Mouse (Mus musculus) kidney, adult 18-20 months (tissue): ENCODE data around the gene Scp2.

Experiments
- DNase-seq: peaks from one replicate; pipeline ENCODE4 v3.0.0; 2021

The Scp2 gene

DNA sequence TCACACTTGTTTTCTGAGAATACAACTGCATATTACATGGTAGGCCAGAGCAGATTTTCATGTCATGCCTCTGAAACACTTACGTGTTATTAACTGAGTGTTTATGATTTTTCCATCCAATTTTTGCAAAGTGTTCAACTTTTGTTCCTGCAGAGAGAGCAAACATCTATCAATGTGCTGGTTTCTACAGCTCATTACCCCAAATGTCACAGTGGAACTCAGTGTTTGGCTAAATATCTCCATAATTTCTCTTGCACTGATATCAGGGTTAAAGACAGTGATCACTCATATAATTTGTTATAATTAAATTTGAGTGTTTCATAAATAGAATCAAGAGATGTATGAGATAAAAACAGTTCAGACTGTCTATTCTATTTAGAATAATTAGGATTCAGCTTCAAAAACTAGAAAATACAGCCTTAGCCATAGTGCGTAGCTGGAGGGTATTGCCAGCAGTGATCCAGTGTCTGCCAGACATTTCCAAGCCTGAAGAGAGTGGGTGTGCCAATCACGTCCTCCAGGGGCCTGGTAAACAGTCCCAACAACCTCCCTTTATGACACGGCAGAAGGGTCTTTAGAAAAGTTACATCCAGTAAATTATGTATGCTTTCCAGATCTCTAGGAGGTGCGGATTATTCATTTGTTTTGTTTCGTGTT, 51.9 kb downstream of the Scp2 start:
- DNase-seq = no peak

DNA sequence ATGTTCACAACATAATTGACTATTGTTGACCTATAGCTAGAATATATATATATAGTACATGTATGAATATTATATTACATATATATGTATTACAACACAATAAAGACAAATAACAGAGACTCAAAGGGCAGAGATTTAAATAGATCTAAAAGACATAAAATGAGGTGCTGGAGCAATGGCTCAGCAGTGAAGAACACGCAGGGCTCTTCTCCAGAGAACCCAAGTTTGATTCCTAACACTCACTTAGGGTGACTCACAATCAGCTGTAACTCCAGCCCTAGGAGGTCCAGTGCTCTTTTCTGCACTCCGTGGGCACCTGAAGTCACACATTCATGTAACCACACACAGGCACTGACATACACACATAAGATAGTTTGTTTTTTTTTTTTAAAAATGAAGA, 60.8 kb downstream of the Scp2 start:
- no peak for DNase-seq

DNA sequence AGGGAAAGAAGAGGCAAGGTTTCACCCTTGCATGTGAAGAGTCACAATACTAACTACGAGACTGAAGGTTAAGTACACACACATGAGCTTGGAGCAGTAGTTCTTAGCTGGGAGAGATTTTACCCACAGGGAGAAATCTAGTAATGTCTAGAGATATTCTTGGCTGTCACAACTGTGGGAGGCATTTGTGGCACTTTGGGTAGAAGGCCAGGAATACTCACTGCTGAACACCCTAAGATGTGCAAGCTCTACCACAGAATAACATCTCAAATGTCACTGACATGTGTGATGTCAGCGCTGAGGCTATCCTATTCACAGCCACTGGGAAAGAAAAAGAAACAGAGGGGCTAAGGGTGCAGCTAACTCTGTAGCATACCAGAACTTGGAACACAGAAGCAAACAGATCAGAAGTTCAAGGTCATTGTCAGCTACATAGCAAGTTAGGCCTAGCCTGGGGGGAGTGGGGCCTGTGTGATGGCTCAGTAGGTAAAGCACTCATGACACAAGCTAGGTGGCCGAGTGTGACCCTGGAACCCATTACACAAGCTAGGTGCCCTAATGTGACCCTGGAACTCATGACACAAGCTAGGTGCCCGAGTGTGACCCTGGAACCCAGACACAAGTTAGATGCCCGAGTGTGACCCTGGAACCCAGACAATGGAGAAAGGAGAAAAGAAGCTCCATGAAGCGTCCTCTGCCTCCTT, 61.6 kb downstream of the Scp2 start:
- DNase-seq = no peak

- no peak for DNase-seq
Measured at GRCm38 (mm10) chr4:108082401-108082806, 62.4 kb downstream of the Scp2 start.

GRCm38 (mm10) chr4:108080876-108081275, 63.9 kb downstream of the Scp2 start:
- DNase-seq = no peak

- DNase-seq = no peak
Measured at GRCm38 (mm10) chr4:108079762-108080161, 65.0 kb downstream of the Scp2 start.

DNA sequence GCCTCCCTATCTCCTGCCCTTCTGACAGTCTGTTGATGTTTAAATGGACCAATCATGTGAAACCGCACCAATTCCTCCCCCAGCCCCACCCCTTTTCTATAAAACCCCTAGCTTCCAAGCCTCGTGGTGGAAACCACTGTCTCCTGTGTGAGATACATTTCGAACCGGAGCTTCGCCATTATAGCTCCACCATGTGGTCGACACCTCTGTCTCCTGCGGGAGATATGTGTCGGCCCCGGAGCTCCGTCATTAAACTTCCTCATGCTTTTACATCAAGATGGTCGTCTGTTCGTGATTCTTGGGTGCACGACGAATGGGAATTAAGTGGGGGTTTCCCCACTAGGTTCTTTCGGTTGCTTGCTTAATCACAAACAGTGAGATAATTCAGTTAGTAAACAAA, 65.6 kb downstream of the Scp2 start:
- peak; percentile 2 for DNase-seq

DNA sequence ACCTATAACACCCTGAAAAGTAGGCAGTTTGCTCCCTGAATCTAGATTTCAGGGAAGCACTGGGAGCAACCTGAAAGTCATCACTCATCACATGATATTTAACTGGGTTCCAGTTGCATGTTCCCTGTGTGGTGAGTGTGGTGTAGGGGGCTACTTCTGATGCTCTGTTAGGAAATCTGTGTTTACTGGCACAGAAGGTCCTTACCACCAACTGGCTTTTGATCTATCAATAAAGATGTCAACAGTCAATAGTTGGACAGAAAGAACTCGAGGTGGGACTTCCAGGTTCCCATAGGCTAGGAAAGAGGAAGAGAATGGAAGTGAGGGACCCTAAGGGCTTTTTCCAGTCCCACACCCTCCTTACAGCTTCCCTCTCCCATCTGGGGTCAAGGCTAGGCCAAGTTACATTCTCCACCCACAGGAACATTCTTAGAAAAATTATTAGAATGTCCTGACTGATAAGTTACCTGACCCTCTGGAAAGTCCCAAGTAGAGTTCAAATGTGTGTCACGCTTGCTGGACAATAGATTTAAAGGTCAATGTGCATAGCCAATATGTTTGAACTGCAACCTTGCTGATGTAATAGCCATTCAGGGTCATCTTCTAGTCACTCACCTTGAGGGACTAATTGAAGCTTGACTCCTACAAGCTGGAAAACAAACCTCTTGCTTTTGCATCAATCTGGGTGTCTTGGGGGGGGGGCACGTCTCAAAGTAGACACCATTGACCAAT, 67.4 kb downstream of the Scp2 start:
- peak; percentile 1 for DNase-seq

DNA sequence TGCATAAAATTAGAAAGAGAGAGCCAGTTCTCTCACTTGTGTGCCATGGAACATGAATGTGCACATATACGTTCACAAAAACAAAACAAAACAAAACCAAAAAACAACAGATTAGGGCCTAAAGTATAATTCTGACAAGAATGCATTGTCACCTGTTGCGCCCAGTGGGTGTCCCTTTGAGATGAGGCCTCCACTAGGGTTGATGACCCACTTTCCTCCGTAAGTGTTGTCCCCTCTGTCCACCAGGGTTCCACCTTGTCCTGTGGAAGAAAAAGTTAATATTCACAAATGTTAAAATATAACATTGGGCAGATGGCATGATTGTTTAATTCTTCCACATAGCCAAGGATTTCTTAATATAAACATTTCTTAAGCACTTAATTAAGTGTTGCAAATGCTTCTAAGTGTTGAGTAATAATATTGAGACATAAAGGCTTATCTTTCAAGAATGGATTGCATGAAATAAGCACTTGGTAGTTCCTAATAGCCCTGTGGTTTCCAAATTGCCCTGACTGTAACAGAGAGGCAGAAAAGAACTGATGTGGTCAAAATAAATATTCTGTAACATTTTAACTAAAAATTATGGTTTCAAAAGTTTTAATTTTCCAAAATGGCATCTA, 70.5 kb downstream of the Scp2 start:
- no peak for DNase-seq

- no peak for DNase-seq
Measured at GRCm38 (mm10) chr4:108072086-108072485, 72.7 kb downstream of the Scp2 start.

DNA sequence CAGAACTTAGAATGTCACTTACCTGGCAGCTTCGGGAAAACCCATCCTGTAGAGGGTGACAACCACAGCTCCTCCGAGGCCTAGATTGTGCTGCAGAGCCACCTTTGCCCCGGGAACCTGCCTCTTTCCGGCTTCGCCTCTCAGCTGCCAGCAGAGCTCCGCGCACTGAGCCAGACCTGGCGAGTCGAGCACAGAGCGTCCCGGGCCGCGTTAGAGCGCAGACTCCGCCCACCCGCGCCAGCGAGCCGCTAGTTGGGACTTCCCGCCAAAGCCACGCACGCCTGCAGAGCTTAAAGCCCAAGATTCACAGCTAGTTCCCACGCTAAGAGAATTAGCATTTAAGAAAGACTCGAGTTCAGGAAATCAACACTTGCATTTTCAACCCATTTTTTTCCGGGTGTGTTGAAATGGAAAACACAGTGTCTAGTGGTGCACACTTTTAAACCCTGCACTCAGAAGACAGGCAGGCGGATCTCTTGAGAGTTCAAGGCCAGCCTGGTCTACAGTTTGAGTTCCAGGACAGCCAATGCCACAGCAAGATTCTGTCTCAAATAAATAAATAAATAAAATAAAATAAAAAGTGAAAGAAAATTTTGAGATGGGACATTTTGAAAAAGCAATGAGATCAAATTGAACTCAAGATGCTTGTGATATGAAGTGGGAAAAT, 73.4 kb downstream of the Scp2 start:
- peak; percentile 95 for DNase-seq

DNA sequence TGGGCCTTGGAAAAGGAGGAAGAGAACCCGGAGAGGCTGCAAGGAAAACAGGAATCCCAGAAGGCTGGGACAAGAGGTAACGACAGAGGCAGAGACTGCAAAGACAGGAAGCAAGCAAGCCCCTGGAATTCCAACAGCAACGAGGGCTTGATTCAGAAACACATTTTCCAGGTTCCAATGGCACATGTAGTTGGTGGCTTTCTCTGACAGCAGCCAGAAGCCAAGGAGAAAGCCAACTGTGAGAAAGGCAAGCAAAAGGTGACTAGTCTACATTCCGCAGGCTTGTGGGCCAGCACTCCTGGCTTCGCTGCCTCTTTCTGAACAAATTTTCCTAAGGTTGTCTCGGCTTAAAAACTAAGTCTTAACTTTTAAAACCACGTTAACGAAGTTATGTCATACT, 74.1 kb downstream of the Scp2 start:
- DNase-seq = peak; percentile 37

DNA sequence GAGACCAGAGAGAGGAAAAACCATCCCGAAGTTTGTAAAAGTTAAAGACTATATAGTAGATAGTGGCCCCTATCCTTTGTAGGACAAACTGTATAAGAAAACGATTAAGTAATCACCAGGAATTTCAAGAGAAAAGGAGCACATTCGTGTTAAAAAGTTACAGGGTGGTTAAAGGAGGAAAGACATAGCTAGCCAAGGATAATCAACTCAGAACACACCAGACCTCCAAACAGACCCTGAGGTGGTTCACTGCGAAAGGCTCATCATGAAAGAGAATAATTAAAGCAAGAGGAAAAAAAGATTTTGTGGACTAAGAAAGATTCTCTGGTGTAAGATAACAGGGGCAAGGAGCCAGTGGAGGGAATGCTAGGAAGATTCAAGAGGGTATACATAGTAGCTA, 74.5 kb downstream of the Scp2 start:
- no peak for DNase-seq

- DNase-seq = peak; percentile 43
Measured at GRCm38 (mm10) chr4:108068081-108068480, 76.7 kb downstream of the Scp2 start.

- DNase-seq = no peak
Measured at GRCm38 (mm10) chr4:108067261-108067660, 77.5 kb downstream of the Scp2 start.

GRCm38 (mm10) chr4:108066569-108066968, 78.2 kb downstream of the Scp2 start:
- peak; percentile 48 for DNase-seq

DNA sequence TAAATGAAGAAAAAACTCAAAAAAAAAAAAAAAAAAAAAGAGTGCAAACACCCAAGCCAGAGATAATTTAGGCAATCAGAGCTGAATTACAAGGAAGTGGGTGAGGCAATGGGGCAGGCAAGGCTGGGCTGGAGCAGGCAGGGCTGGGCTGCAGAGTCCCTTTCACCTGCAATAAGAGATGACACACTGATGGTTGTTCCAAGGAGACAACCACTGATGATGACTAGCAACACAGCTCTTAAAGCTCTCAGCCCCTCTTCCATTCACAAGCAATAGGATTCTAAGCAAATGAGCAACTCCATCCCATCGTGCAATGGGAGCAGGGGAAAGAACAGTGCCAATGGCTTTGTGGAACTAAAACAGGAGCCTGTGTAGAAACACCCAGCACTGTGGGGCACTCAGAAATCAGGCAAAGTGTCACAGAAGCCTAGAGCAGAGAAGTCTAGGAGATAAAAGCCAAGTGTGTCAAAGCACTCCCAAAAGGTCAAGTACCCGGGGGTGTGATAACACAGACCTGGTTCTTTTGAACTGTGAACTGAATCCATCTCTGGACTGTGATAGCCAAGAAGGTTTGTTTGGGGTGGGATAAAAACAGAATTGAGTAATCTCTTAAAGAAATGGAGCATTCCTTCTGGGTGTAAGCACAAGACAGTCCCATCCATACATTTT, 79.5 kb downstream of the Scp2 start:
- no peak for DNase-seq

DNA sequence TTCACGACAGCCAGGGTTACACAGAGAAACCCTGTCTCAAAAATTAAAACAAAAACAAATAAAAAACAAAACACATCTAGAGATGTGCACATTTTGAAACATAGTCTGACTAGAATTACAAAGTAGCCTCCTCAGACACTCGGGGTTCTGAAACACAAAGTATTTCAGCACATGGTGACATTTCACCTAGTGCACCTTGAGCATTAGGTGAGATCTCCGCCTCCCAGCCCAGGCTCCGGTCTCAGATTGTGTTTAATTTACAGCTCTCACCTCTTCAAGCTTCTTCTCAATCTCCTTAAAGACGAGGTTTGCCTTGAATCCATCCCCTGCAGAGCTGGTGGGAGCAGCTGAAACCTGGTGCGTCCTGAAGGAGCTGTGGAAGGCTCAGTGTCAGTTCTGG, 81.2 kb downstream of the Scp2 start:
- no peak for DNase-seq

GRCm38 (mm10) chr4:108062524-108062923, 82.3 kb downstream of the Scp2 start:
- no peak for DNase-seq

DNA sequence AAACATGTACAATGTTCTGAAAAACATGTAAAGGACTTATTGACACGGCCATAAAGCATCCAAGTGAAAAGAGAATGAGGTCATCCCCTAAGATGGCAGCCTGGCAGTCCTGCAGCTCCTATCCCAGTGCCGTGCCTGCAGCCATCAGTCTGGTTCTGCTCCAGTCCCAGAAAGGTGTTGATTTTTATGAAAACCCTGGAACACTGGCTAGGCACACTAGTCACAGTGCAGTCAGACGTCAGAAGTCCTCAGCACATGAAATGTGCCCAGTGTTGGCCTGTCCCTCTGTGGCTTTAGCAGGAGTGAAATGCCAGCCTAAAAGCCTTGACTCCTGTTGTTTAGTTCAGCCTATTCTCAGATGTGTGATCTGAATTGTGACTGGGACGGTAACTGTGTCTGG, 84.0 kb downstream of the Scp2 start:
- DNase-seq = no peak

GRCm38 (mm10) chr4:108059601-108060379, 85.0 kb downstream of the Scp2 start:
- no peak for DNase-seq

DNA sequence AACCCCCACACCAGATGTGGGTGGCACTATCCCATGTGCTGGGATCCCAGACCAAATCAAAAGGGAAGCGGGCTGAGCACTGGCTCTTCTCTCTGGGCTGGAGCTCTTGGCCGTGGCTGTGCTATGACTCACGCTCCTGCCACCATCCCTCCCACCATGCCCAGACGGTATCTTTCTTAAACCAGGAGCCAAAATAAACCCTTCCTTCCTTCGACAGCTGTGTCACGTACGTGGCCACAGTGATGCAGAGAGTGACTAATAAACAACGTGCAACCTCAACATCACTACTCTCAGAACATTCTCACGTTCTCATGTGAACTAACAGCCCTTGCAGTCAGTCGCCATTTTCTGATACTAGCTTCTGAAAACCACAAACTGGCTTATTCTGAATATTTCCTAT, 86.6 kb downstream of the Scp2 start:
- DNase-seq = no peak
